8 mouse cellular contexts compared by ENCODE assay signal in genomic region chr2:36214425-36214824, GRCm38 (mm10). TPM values are rescaled to one million over a fixed set of nuclear protein-coding genes. Genes with fewer than 3 reads are reported as not detected.
DNase-seq lines count a peak whose midpoint lies in the region; ATAC-seq and TF ChIP-seq lines count a peak whose summit lies in the region.

No protein-coding gene starts in this region.

- no peak for DNase-seq in heart, adult 2 months
- no peak for DNase-seq in heart, adult 8-10 months (ENCODE audit: low spot score)
- DNase-seq in urinary bladder, postnatal 14 days (ENCODE audit: low spot score) = peak; percentile 47
- no peak for DNase-seq in urinary bladder, postnatal 25 days (ENCODE audit: low spot score)
- DNase-seq in liver, embryonic 11.5 days (ENCODE audit: low spot score) = no peak
- no peak for DNase-seq in thymus, postnatal 25 days

- H3K9ac ChIP-seq in heart, adult 2 months (ENCODE audit: low read depth, low read length) = no peak overlapping the region
- no peak overlapping the region for H3K9ac ChIP-seq in liver, embryonic 11.5 days (ENCODE audit: low read depth, low read length)
- no peak overlapping the region for H3K9ac ChIP-seq in forebrain, embryonic 12.5 days

- no peaks in the 10 kb centered on the region for H3K27me3 ChIP-seq in heart, adult 2 months (ENCODE audit: control insufficient read depth, insufficient read depth, low read length)
- H3K27me3 ChIP-seq in liver, embryonic 11.5 days (replicated peaks; ENCODE audit: control insufficient read depth, insufficient read depth, low read length) = peaks cover 17% of the 10 kb centered on the region
- peaks cover 41% of the 10 kb centered on the region for H3K27me3 ChIP-seq in forebrain, embryonic 12.5 days

- WGBS in heart, adult 2 months = 57% methylated on average over 5 of the region's 5 CpGs
- WGBS in liver, embryonic 11.5 days = 60% methylated on average over 5 of the region's 5 CpGs
- WGBS in forebrain, embryonic 12.5 days = 62% methylated on average over 5 of the region's 5 CpGs

- intact Hi-C loops in heart, adult 2 months (cut with DNase I) = loop anchor here (1.0 to 5.0 kb wide), 4 partner anchors 62 to 230 kb away; partner anchors contain the start of genes Mrrf and Rbm18

- H3K9me3 ChIP-seq in liver, embryonic 11.5 days (ENCODE audit: control insufficient read depth, low read length) = no peaks in the 10 kb centered on the region
- H3K9me3 ChIP-seq in forebrain, embryonic 12.5 days = no peaks in the 10 kb centered on the region

- no peaks in the 10 kb centered on the region for H3K79me2 ChIP-seq in heart, adult 2 months (replicated peaks; ENCODE audit: control insufficient read depth, insufficient read depth, low read length)

- peaks cover 18% of the 10 kb centered on the region for H3K4me1 ChIP-seq in heart, adult 2 months (ENCODE audit: control insufficient read depth, insufficient read depth, low read length)
- H3K4me1 ChIP-seq in liver, embryonic 11.5 days (replicated peaks; ENCODE audit: control insufficient read depth, insufficient read depth, low read length) = peaks cover 8% of the 10 kb centered on the region; the same call in 1 of the 2 replicates
- H3K4me1 ChIP-seq in forebrain, embryonic 12.5 days = peaks cover 19% of the 10 kb centered on the region

- TF ChIP-seq EP300 in heart, adult 2 months (IDR thresholded peaks at IDR 0.05; ENCODE audit: insufficient read depth, low read depth, low read length) = 0 out of 2 replicates have a peak, but pooled peaks have one; percentile 13

- ATAC-seq in liver, embryonic 11.5 days (replicated peaks; ENCODE audit: low FRiP score) = no peak
- no peak for ATAC-seq in activated CD4-positive, CD25-positive, alpha-beta regulatory T cell, adult 4 months
- ATAC-seq in forebrain, embryonic 12.5 days (ENCODE audit: low FRiP score) = no peak

- peak overlapping the region; percentile 49 for H3K4me2 ChIP-seq in liver, embryonic 11.5 days
- no peak overlapping the region for H3K4me2 ChIP-seq in forebrain, embryonic 12.5 days

- H3K4me3 ChIP-seq in heart, adult 2 months = no peak overlapping the region
- H3K4me3 ChIP-seq in liver, embryonic 11.5 days (ENCODE audit: low read depth, low read length) = no peak overlapping the region
- no peak overlapping the region for H3K4me3 ChIP-seq in forebrain, embryonic 12.5 days (replicated peaks)

- no peak overlapping the region for H3K27ac ChIP-seq in heart, adult 2 months
- no peak overlapping the region for H3K27ac ChIP-seq in liver, embryonic 11.5 days (ENCODE audit: low read depth, low read length)
- no peak overlapping the region for H3K27ac ChIP-seq in forebrain, embryonic 12.5 days

- H3K36me3 ChIP-seq in heart, adult 2 months (ENCODE audit: control insufficient read depth, insufficient read depth, low read length) = no peaks in the 10 kb centered on the region
- no peaks in the 10 kb centered on the region for H3K36me3 ChIP-seq in liver, embryonic 11.5 days (ENCODE audit: control insufficient read depth, insufficient read depth, low read length)
- no peaks in the 10 kb centered on the region for H3K36me3 ChIP-seq in forebrain, embryonic 12.5 days (replicated peaks)

- TF ChIP-seq POLR2A in heart, adult 2 months (IDR thresholded peaks at IDR 0.05; ENCODE audit: insufficient read depth, low read depth, low read length) = no peak

- TF ChIP-seq CTCF in heart, adult 2 months (IDR thresholded peaks at IDR 0.05) = peak; percentile 38

RNA-seq across cellular contexts. Expression of gene Ptgs1, which starts 15.8 kb away (rescaled TPM):
- total RNA-seq in heart, adult 2 months (2021) = 10 to 100 TPM; 14.4 to 15.8 TPM
- polyA plus RNA-seq in heart, adult 2 months (2012; rRNA removed) = 20.0 and 22.3 TPM in 2 replicates
- 10 to 100 TPM; 10.9 to 23.6 (median 16.1) TPM for total RNA-seq in heart, adult 8-10 months (2022)
- 28.6 and 30.3 TPM in 2 replicates for polyA plus RNA-seq in liver, embryonic 11.5 days (2014; fragmentation: Nextera tagmentation; extraction: Ambion mirVana)
- under 1 TPM; 0.56 to 0.78 TPM for polyA plus RNA-seq in activated CD4-positive, CD25-positive, alpha-beta regulatory T cell, adult 4 months (2017; shearing (Covaris generic))
- 2.5 and 3.7 TPM in 2 replicates for polyA plus RNA-seq in forebrain, embryonic 12.5 days (2016; fragmentation: Nextera tagmentation; extraction: Ambion mirVana)
